Mouse (Mus musculus) kidney, embryonic 16.5 days (tissue): ENCODE measurements around the gene Dbn1. TPM values are rescaled to one million over a fixed set of nuclear protein-coding genes. Genes with fewer than 3 reads are reported as not detected.
A peak's percentile ranks its signal among the peaks of the same experiment; 100 is the strongest.

Source experiments
- ATAC-seq: fragments of 200-750 bp; cut with Nextera tagmentation; 2 replicates; pipeline ENCODE4 v1.8.0; 2017; ENCODE audit warnings: moderate TSS enrichment; ENCODE audit not compliant: low FRiP score, low TSS enrichment
- H3K27ac ChIP-seq: fragments of 300-500 bp; sonication (generic); 2 replicates; pipeline ENCODE4 v1.5.1; 2014; ENCODE audit warnings: low read length
- H3K27me3 ChIP-seq: fragments of 300-500 bp; sonication (generic); 2 replicates; pipeline ENCODE4 v1.6.1; 2014; ENCODE audit warnings: low read length, control low read depth, mixed read lengths; ENCODE audit not compliant: insufficient read depth
- H3K36me3 ChIP-seq: fragments of 300-500 bp; sonication (generic); 2 replicates; pipeline ENCODE4 v1.6.1; 2014; ENCODE audit warnings: low read length, control low read depth, mixed read lengths; ENCODE audit not compliant: insufficient read depth
- H3K4me1 ChIP-seq: fragments of 300-500 bp; sonication (generic); 2 replicates; pipeline ENCODE4 v1.6.1; 2014; ENCODE audit warnings: low read length, control low read depth, mixed read lengths; ENCODE audit not compliant: insufficient read depth
- H3K4me2 ChIP-seq: fragments of 300-500 bp; sonication (generic); replicated peaks from 2 replicates; pipeline ENCODE4 v1.6.1; 2014; ENCODE audit warnings: low read depth, low read length
- H3K4me3 ChIP-seq: fragments of 300-500 bp; sonication (generic); 2 replicates; pipeline ENCODE4 v1.5.1; 2014; ENCODE audit warnings: mild to moderate bottlenecking, low read length
- H3K9ac ChIP-seq: fragments of 300-500 bp; sonication (generic); replicated peaks from 2 replicates; pipeline ENCODE4 v1.6.1; 2014; ENCODE audit warnings: low read length
- H3K9me3 ChIP-seq: fragments of 300-500 bp; sonication (generic); 2 replicates; pipeline ENCODE4 v1.6.1; 2016; ENCODE audit warnings: low read length, control low read depth
- WGBS: fragments of 180-500 bp; shearing (Covaris S2); extraction: QIAGEN DNeasy Blood & Tissue Kit; methylation state at CpG from one replicate; pipeline ENCODE4 v1.1.7; 2014; 5-methylcytosine and 5-hydroxymethylcytosine counted together
- polyA plus RNA-seq: library from polyadenylated mRNA; unstranded; fragments of >200 nt; fragmentation: Nextera tagmentation; extraction: Ambion mirVana; gene quantifications from 2 replicates; pipeline ENCODE4 v1.2.1, GENCODE M21; 2015

Dbn1 gene
- polyA plus RNA-seq, 1 experiment from 2014 or later = 177 TPM

GRCm38 (mm10) chr13:55472132-55473022 is 15.5 kb downstream of the Dbn1 start:
- under 1% methylated on average over 98 of the region's 103 CpGs for WGBS

DNA sequence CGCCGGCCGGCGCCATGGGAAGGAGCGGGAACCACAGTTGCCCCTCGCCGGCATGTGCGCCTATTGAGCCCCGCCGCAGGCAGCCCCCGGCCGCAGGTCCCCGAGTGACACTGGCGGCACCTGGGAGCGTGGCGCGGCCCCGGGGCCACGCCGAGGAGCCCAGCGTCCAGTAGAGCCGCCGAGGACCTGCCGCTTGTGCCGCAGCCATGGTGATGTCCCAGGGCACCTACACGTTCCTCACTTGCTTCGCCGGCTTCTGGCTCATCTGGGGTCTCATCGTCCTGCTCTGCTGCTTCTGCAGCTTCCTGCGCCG is 16.1 kb downstream of the Dbn1 start:
- under 1% methylated on average over 28 of the region's 31 CpGs for WGBS
- peak; percentile 39; the same call in 1 of the 2 replicates for ATAC-seq
- H3K36me3 ChIP-seq = peaks cover 28% of the 10 kb centered on the region
- H3K4me1 ChIP-seq = peaks cover 25% of the 10 kb centered on the region
- H3K27me3 ChIP-seq = no peaks in the 10 kb centered on the region
- peak overlapping the region; percentile 100 for H3K4me2 ChIP-seq
- no peaks in the 10 kb centered on the region for H3K9me3 ChIP-seq
- H3K9ac ChIP-seq = peak overlapping the region; percentile 78
- H3K4me3 ChIP-seq = peak overlapping the region; percentile 63
- H3K27ac ChIP-seq = peak overlapping the region; percentile 44; the same call in 1 of the 2 replicates

More at GRCm38 (mm10) chr13:55472132-55473022, 15.5 kb downstream of the Dbn1 start:
- Histone ChIP-seq H3K4me2 (peak overlapping the region; percentile 100), H3K9me3 (no peaks in the 10 kb centered on the region), H3K27ac (peak overlapping the region; percentile 44), H3K27me3 (no peaks in the 10 kb centered on the region), H3K4me1 (peaks cover 25% of the 10 kb centered on the region), H3K4me3 (peak overlapping the region; percentile 63), H3K36me3 (peaks cover 34% of the 10 kb centered on the region), H3K9ac (peak overlapping the region; percentile 78)
- ATAC-seq = peak; percentile 63

- H3K9ac ChIP-seq = peak overlapping the region; percentile 78
Measured at GRCm38 (mm10) chr13:55471156-55471818, 16.6 kb downstream of the Dbn1 start.

DNA sequence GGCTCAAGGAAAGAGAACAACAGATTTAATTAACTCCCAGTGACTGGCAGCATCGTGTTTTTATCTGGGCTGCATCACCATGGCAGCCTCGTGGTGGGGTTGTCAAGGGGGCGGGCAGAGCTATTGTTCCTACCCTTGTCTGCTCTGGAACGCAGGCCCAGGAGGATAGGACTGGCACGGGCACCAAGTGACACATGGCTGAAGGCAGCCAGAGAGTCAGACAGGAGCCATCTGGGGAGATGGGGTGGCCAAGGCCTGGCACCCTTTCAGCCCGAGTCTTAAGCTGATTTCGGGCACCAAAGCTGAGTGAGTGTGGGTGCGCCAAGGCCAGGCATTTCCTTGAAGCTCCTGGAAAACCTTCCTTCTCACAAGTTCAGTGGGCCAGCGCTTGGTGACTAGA is 17.5 kb downstream of the Dbn1 start:
- Histone ChIP-seq H3K4me1 (peaks cover 25% of the 10 kb centered on the region), H3K9me3 (no peaks in the 10 kb centered on the region), H3K27me3 (no peaks in the 10 kb centered on the region), H3K27ac (no peak overlapping the region), H3K36me3 (peaks cover 14% of the 10 kb centered on the region; the same call in 1 of the 2 replicates), H3K4me3 (no peak overlapping the region), H3K4me2 (no peak overlapping the region), H3K9ac (no peak overlapping the region)
- 77% methylated on average over 9 of the region's 9 CpGs for WGBS
- no peak for ATAC-seq

More at GRCm38 (mm10) chr13:55471156-55471818, 16.6 kb downstream of the Dbn1 start:
- WGBS = 1% methylated on average over 53 of the region's 54 CpGs
- Histone ChIP-seq H3K27me3 (no peaks in the 10 kb centered on the region), H3K27ac (peak overlapping the region; percentile 44; the same call in 1 of the 2 replicates), H3K36me3 (peaks cover 23% of the 10 kb centered on the region), H3K4me2 (peak overlapping the region; percentile 100), H3K4me1 (peaks cover 25% of the 10 kb centered on the region), H3K9me3 (no peaks in the 10 kb centered on the region), H3K4me3 (peak overlapping the region; percentile 63)
- peak; percentile 69 for ATAC-seq

- no peak overlapping the region for H3K4me2 ChIP-seq
Measured at GRCm38 (mm10) chr13:55468851-55469560, 18.9 kb downstream of the Dbn1 start.

DNA sequence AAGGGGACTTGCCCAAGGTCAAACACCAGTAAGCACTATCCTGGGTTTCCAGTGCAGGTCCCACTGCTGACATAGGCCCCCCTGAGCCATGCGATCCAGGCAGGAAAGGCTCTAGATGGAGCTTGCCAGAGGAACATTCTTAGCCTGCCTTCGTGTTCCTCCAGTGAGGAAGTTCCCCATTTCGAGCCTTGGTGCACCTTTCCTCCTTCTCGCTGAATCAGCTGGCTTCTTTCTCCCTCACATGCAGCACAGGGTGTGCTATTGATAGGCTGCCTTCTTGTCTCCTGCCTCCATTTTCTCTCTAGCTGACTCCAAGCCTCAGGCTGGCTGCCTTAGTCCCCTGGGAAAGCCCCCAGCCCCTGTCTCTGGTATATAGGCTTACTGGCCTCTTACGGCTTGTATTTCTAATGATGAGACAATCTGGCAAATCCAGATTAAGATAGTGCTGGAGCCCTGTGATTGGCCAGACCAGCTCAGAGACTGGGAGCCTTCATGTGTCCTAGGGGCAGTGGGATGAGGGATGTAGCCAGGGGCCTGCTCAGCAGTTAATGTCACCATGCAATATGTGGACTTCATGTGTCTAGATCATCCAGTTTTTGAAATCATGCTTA is 22.0 kb downstream of the Dbn1 start:
- Histone ChIP-seq H3K9ac (no peak overlapping the region), H3K27ac (no peak overlapping the region), H3K4me1 (peaks cover 20% of the 10 kb centered on the region), H3K4me3 (no peak overlapping the region), H3K27me3 (no peaks in the 10 kb centered on the region), H3K36me3 (0 out of 2 replicates have a peak, but pooled peaks cover 2% of the 10 kb centered on the region), H3K9me3 (no peaks in the 10 kb centered on the region), H3K4me2 (no peak overlapping the region)
- WGBS = 80% methylated on average over 5 of the region's 5 CpGs
- ATAC-seq = no peak

More at GRCm38 (mm10) chr13:55468851-55469560, 18.9 kb downstream of the Dbn1 start:
- Histone ChIP-seq H3K9ac (no peak overlapping the region), H3K9me3 (no peaks in the 10 kb centered on the region), H3K4me3 (no peak overlapping the region), H3K4me1 (peaks cover 36% of the 10 kb centered on the region), H3K27ac (no peak overlapping the region), H3K27me3 (no peaks in the 10 kb centered on the region), H3K36me3 (peaks cover 1% of the 10 kb centered on the region; the same call in 1 of the 2 replicates)
- ATAC-seq = no peak
- WGBS = 50% methylated on average over 13 of the region's 13 CpGs

DNA sequence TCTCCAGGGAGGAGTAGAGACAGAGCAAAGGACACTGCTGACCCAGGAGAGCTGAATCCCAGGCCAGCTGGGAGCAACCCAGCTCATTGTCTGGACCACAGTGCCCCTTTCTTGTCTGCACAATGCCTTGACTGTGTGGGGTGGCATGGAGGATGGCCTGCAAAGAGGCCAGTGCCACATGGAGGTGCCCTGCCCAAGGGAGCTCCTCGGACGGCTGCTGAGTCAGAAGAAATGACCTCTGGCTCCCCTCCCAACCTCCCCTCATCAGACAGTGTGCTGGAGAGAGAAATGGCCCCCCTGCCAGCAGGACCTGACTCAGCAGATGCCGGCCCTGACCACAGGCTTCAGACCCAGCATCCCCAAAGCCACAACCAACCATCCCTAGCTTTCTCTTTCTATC is 22.7 kb downstream of the Dbn1 start:
- peak overlapping the region; percentile 98 for H3K4me2 ChIP-seq
- ATAC-seq = no peak

DNA sequence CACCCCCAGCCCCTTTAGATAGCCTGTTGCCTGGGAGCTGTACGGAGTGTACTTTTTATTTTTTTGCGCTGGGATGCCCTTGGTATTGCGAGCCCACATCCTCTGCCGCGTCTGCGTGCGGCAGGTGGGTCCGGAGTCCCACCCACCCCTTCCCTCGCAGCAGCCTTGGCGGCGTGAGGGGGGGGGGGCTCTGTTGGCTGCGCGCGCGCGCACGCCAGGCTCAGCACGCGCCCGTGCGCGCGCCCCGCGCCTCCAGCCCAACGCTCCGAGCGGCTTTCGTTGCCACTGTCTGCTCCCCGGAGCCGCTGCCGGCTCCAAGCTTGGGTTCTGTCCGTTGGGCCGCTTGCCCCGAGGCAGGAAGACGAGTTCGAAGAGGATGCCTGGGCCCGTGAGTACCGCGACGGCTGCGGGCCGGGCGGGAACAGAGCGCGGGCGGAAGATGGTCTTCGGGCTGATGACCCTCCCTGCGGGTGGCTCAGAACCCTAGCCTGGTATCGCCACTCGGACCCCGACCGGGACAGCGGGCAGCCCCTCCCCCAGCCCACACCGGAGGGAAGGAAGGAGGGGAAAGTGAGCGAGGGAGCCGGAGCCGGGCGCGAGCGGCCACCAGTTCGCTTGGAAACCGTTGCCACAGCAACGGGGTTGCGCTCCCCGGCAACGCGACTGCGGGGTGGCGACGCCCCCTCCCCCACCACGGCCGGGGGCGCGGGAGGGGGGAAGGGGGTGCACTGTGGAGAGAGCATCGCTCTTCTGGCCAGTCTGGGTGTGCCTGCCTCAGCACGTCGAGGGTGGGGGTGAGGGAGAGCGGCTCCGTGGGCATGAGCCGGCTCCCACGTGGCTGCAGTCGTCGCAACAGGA is 23.7 kb downstream of the Dbn1 start, which contains the start of gene Prr7:
Prr7 (plus strand) TSS at position 241 of the 858 bp plus-strand sequence.
- WGBS = under 1% methylated on average over 69 of the region's 84 CpGs
- H3K4me3 ChIP-seq = peak within 1 kb of the TSS; percentile 69
- peak within 1 kb of the TSS; percentile 98 for H3K4me2 ChIP-seq

More for the DNA sequence above, 22.7 kb downstream of the Dbn1 start:
- Histone ChIP-seq H3K27me3 (no peaks in the 10 kb centered on the region), H3K9ac (peak overlapping the region; percentile 77), H3K9me3 (no peaks in the 10 kb centered on the region), H3K4me1 (peaks cover 17% of the 10 kb centered on the region), H3K27ac (no peak overlapping the region), H3K36me3 (peaks cover 7% of the 10 kb centered on the region), H3K4me3 (peak overlapping the region; percentile 69; the same call in 1 of the 2 replicates)
- 32% methylated on average over 3 of the region's 3 CpGs for WGBS

More for the DNA sequence above, 23.7 kb downstream of the Dbn1 start, which contains the start of gene Prr7:
- peaks cover 17% of the 10 kb centered on the region for H3K36me3 ChIP-seq
- H3K27ac ChIP-seq = peak within 1 kb of the TSS; percentile 55; the same call in 1 of the 2 replicates
- peaks cover 17% of the 10 kb centered on the region for H3K4me1 ChIP-seq
- ATAC-seq = peak; percentile 62
- H3K9me3 ChIP-seq = no peaks in the 10 kb centered on the region
- H3K9ac ChIP-seq = peak within 1 kb of the TSS; percentile 77
- no peaks in the 10 kb centered on the region for H3K27me3 ChIP-seq
